Mouse (Mus musculus): Measurements from ENCODE around the gene Cadps.

Gene Cadps

DNA sequence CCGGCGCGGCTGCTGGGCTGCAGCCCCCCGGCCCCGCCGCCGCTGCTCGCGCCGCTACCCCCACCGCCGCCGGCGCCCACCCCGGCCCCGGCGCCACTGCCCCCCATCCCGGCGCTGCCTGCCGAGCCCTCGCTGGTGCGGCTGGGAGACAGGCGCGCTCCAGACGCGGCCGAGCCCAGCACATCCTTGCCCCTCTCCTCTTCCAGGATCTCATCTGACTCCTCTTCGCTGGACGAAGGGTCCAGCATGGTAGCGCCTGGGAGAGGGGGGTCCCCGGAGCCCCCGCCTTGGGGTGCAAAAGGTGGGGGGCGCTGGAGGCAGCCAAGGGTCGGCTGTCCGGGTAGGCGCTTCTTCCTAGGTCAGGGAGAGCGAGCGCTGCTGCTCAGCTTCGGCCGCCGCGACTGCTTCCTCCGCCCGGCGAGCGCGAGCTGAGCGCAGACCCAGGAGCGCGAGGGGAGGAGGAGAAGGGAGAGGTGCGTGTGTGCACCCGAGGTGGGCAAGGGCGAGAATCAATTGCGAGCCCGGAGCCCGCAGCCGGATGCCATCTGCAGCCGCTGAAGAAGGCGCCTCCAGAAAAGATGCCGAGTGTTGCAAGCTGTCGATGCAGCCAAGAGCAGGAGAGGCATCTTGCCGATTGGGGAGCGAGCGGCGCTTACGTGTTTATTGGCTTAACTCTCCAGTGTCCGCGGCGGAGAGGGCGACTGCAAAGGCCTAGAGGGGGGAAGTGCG lies at the start of gene Cadps:
TSS of gene Cadps (minus strand) at position 589 of the 729 bp plus-strand sequence.
- in situ Hi-C loops (cut with MboI; ENCODE audit: unreplicated experiment in 2 of 2) = no loop called here

DNA sequence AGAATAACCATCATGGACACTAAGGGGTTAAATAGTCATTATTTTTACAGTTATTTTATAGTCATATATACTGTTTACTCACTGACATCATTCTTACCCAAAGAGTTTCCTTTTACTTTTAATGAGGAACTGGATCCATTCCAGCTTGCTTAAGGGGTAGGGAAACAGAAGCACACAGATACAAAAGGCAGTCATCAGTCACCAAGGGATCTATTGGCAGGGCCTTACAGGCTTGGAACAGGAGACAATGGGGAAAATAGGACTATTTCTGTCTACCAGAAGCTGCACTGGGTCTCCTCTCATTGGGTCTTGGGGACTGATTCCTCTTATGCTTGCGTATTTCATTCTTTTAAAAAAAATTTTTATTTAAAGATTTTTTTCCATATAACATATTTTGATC lies 46.7 kb upstream of the Cadps start:
- in situ Hi-C loops (cut with MboI; ENCODE audit: unreplicated experiment in 2 of 2) = no loop called here

DNA sequence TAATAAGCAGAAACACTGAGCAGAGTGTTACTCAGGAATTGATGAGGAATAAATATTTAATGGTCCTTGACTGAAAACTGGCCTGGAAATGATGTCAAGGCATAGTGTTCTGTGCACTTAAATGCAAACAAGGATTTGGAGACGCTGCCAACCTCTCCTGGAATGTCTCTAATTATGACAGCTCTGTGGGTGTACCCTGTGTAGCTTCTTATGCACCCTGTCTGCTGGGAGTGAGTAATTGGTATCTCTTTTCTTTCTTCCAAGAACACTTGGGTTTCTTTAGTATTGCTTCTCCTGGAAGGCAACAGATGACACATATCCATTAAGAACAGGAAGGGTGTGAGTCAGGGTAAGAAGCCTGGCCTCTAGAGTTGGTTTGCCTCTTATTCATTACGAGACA lies 42.4 kb upstream of the Cadps start:
- in situ Hi-C loops (cut with MboI; ENCODE audit: unreplicated experiment in 2 of 2) = no loop called here

DNA sequence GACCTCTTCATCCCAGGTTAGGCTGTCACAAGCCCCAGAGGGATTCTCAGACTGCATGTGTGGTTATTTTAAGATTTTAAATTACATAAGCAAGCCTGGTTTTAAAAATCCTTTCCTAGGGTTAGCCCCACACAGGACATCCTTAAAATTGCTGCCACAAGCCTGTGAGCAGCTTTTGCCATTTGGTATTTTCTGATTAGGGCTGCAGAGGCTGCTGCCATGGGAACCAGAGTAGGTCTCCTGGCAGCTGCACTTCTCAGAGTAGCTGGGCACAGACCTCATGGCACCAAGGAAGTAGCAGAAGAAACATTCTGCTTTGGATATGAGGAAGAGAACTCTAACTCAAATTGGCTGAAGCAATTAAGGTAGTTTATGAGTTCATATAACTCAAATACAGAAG lies 21.0 kb upstream of the Cadps start:
- in situ Hi-C loops (cut with MboI; ENCODE audit: unreplicated experiment in 2 of 2) = no loop called here

DNA sequence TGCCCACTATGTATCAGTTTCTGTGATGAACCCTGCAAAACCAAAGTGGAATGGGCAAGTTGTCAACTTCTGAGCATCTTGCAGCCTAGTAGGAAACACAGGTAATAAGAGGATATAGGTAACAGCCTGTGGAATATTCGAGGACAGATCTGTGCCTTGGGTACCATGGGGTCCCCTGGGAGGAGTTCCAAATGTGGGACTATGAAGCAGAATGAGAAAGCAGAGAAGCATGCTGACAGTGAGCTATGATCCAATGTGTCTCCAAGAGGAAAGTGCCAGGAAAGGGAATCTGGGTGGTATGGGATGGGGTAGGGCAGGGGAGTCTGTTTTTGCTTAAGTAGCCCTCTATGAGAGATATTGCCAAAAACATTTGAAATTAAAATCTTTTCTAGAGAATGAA lies 16.6 kb upstream of the Cadps start:
- in situ Hi-C loops (cut with MboI; ENCODE audit: unreplicated experiment in 2 of 2) = no loop called here

DNA sequence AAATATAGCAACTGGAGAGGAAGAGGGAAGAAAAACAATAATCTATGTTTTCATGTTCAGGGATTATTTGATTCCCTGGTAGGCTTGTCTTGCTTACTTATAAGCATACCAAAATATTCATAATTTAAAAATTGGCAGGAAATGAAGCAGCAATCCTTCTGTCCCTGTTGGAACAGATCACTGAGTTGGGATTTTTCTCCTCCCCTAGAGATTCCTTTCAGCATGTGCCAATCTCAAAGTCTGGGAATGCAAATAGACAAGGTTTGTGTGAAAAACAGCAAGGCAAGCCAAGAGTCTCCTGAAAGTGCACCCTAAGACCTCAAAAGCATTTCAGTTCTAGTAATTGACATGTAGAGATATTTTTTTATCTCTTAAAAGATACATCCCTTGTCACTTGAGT lies 16.1 kb upstream of the Cadps start:
- in situ Hi-C loops (cut with MboI; ENCODE audit: unreplicated experiment in 2 of 2) = no loop called here

DNA sequence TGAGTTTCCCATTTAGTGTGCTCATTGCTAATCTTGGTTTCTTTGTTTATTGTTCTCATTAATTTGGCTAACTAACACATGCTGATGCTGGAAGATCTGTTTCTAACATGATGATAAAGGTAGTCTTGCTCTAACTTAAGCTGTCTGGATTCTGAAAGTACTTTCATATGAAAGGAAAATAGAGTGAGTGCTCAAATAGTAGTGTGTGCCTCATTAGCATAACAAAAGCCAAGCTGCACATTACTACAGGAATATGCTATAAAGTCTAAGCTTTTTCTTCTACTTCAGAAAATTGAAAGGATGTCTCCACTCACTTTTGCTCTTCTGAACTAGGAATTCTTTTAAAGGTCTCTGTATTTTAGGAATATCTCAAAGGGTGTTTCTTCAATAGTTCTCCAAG lies 15.4 kb upstream of the Cadps start:
- in situ Hi-C loops (cut with MboI; ENCODE audit: unreplicated experiment in 2 of 2) = no loop called here

DNA sequence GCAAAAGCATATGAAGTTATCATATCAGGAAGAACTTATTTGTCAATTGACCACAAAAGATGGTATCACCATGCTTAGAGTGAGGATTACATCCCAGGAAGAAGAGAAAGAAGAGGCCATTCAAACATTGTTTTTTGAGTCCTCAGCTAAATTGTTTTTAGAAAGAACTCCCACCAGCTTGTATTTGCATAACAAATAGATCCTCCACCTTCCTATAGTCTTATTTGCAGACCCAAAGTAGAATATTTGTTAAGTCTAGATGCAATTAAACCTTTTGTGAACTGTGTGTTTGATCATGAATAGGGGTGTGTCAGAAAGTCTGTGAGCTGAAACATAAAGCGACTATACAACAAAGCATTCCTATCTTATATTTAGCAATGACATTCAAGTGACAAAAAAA lies 15.0 kb upstream of the Cadps start:
- in situ Hi-C loops (cut with MboI; ENCODE audit: unreplicated experiment in 2 of 2) = no loop called here

DNA sequence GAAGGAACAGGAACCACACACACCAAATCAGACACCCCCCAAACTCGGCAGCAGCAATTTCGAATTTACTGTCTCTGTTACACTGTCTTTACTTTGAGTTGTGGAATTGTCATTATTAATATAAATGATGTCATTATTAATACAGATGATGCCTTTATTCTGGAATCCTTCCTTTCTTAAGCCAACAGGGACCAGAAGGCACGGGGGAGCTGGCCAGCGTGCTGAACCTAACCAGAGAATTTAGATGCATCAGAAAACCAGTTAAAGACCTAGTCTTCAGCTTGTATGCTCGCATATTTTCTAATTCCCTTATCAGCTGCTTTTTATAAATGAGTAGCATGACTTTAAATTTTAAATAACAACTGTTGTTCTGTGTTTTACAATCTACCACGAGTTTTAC lies 902 bp upstream of the Cadps start:
- in situ Hi-C loops (cut with MboI; ENCODE audit: unreplicated experiment in 2 of 2) = no loop called here

DNA sequence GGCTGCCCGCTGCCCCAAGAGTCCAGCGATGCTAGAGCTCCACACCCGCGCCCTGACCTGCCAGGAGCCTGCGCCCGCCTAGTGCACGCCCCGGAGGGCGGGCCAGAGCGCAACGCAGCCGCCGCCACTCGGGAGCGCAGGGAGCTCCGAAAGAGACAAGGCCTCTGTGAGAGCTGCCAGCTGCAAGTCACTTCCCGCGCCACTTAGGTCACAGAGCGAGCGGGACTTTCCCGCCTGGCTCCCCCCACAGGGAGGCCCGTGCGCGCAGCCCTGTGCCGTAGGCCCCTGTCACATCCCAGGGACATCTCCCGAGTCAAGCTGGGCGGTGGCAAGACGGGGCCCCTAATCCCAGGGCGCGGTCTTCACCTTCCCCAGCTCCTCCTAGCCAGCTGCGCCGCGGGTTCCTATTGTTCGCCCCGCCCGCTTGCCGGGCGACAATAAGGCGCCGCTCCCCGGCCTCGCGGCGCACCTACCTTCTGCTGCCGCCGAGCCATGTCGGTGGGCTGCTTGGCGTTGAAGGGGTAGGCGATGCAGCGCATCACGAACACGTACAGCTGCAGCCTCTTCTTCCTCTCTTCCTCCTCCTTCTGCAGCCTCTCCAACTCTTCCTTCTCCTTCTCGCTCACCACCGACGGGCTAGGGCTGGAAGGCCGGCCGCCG lies 918 bp downstream of the Cadps start:
- in situ Hi-C loops (cut with MboI; ENCODE audit: unreplicated experiment in 2 of 2) = no loop called here

DNA sequence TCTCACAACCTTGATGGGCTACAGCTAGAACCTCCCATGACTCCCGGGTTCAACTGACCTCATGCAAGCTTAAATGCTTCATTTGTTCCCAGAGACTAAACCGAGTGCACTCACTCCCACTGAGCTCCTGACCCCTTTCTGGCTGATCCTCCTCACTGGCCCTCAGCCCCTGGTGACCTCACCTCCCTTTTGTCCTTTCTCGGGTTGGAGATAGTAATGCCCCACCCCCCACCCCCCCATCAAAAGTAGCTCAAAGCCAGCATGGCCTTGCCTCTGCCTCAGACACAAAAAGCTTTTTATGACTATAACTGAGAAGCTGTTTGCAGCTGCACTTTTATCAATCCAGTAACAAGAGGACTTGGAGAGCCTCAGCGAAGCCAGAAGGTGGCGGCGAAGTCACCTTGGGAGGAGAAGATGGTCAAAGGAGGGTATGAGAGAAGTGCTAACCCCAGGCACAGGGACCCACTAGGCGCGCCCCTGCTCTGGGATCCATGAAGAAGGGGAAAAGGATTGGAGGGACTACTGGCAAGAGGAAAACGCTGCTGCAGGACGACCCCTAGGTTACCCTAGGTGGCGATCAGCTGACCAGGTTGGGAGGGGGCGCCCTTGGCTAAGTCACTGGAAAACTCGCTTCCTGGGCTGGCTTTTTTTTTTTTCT lies 1.6 kb downstream of the Cadps start:
- in situ Hi-C loops (cut with MboI; ENCODE audit: unreplicated experiment in 2 of 2) = no loop called here

DNA sequence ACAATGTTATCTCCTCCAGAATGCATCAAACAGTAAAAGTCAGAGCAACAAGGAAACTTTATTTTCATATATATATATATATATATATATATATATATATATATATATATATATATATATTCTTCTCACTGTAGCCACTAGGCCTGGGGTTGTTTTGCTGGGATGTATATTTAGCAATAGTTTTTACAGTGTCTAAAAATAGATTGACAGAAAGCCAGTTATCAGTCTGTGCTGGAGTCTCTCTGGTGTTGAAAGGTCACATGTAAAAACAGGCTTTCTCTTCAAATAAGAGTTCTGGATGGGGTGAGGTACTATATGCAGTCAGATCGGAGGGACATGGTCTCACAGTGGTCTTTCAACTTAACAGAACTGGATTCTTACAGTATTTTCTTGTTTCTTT lies 2.7 kb downstream of the Cadps start:
- in situ Hi-C loops (cut with MboI; ENCODE audit: unreplicated experiment in 2 of 2) = no loop called here

DNA sequence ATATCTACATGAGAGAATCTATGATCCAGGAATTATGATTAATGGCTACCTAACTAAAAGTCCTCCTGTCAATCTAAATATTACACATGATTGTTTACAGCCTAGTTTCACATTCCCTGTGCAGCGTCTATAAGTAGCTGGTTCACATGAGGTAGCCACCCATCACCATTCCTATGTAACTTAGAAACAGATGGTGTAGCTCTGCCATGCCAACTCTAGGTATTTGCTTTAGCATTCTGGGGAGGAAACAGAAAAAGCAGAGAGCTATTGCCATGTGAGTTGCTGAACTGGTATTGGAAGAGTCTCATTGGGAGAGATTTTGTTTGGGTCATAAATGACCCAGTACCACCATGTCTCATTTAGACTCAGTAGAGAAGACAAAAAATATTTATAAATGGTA lies 4.4 kb downstream of the Cadps start:
- in situ Hi-C loops (cut with MboI; ENCODE audit: unreplicated experiment in 2 of 2) = no loop called here

DNA sequence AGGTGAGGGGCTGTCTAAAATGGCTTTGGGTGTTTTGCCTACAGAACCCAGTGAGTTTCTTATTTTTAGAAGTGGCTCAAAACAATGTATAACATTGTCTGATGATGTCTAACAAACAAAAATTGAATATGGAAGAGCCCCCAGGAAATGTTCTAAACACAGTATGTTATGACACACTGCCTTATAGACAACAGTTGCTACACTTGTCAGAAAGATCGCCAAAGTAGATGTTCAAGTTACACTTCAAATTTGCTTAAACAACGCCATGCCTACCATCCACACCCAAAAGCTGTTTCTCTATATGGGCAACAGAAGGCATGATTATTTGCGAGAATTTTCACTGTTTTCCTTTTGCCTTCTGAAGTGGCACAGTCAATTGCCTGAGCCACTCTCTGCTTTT lies 10.8 kb downstream of the Cadps start:
- in situ Hi-C loops (cut with MboI; ENCODE audit: unreplicated experiment in 2 of 2) = no loop called here

DNA sequence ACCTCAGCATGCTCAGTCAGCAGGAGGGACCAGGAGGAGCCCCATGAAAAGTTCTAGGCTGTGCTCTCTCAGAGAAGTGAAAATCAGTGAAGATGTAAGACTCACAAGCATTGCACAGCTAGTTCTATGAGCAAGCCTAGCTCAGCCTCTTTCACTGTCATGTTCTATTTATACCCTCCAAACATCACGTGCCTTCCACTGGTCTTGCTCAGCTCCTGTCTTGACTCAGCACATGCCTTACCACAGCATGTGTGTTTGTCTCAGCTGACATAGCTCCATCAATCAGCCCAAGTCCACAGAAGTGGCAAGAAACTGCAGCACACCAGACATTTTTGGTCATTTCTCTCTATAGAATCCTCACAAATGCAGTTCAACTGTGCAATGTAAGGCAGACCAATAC lies 19.9 kb downstream of the Cadps start:
- in situ Hi-C loops (cut with MboI; ENCODE audit: unreplicated experiment in 2 of 2) = no loop called here

DNA sequence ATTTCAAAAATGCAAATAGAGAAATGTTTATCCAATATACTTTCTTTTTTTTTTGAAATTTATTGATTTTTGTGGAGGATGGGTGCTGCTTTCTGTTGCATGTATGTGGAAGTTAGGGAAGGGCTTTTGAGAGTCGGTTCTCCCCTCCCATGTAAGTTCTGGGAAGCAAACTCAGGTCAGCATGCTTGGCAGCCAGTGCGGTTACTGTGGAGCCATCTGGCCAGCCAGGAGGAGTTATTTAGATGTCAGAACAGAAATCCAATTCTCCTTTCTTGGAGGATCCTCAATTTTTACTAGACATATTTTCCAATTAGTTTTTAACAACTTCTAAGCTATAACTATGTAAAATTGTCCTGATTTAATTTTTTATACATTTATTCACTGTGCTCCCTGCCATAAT lies 21.8 kb downstream of the Cadps start:
- in situ Hi-C loops (cut with MboI; ENCODE audit: unreplicated experiment in 2 of 2) = no loop called here

DNA sequence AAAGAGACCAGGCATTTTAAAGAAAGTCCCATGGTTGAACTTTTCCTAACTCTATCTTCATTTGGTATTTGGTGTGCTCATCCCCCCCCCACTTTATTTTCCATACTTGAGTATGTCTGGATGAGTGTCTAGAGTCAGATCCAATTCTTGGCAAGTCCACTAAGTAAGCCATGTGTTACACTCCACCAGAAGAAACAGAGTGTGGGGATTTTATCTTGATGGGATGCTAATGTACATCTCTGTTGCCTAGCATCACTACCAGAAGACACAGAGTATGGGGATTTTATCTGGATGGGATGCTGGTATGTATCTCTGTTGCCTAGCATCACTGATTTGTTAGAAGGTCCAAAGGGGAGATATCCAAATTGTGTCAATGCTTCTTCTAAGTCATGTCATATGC lies 24.0 kb downstream of the Cadps start:
- in situ Hi-C loops (cut with MboI; ENCODE audit: unreplicated experiment in 2 of 2) = no loop called here

DNA sequence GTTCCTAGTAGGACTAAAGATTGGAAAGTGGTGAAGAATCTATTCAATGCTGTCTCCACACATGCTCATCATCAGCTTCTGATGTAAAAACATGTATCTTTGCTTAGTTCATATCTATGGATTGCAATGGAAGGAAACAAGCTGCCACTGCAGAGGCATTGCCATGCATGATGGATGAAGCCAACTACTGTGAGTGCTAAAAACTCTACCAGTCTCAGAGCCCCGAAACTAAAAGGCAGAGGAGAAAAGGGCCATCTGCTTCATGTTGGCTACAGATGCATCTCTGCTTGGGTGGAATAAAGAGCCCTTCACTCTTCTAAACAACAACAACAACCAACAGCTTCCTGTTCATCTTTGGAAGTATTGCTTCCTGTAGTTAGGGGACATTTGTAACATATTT lies 38.6 kb downstream of the Cadps start:
- in situ Hi-C loops (cut with MboI; ENCODE audit: unreplicated experiment in 2 of 2) = no loop called here

DNA sequence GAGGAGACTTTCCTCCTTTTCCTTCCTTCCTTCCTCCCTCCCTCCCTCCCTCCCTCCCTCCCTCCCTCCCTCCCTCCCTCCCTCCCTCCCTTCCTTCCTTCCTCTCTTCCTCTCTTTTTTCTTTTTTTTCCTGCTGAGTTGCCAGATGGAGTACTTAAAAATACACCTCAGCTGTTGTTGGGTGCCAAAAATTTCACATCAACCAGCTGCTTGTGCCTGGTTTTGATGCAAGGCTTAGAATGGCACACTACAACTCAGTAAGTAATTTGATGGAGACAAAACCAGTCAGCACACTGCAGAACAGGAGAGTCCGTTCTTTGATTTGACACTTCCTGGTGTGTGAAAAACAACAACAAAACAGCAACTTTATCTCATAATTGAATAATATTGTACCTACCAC lies 42.9 kb downstream of the Cadps start:
- in situ Hi-C loops (cut with MboI; ENCODE audit: unreplicated experiment in 2 of 2) = no loop called here

DNA sequence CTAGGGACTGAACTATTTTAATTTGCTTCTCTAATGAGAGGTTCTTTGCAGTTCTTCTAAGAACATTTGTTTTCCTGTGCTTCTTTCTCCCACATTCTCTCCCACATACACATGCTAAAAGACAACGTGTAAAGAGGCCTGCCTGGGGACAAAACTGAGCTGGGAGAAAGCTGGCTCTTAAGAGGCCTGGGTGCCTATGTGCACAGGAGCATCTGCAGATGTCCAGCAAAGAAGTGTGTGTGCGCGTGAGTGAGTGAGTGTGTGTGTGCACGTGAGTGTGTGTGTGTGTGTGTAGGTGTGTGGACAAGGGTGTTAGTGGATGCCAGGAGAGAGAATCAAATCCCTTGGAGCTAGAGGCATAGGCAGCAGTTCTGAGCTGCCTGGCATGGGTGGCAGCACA lies 44.9 kb downstream of the Cadps start:
- in situ Hi-C loops (cut with MboI; ENCODE audit: unreplicated experiment in 2 of 2) = no loop called here

DNA sequence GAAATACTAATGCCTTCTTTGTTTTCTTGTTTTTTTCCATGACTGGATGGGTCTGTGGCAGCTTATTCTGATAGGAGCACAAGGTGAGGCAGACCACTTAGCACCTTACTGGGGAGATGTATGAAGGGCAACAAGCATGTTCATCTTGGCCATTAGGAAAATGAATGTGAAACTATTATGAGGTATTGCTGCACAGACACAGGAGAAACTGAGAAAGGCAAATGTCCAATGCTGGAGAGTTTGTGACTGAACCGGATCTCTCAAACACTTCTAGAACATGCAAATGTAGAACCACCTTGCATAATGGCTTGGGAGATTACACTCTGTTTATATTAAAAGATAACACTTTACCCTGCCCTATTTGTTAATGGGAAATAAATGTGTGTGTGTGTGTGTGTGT lies 54.0 kb downstream of the Cadps start:
- in situ Hi-C loops (cut with MboI; ENCODE audit: unreplicated experiment in 2 of 2) = no loop called here

DNA sequence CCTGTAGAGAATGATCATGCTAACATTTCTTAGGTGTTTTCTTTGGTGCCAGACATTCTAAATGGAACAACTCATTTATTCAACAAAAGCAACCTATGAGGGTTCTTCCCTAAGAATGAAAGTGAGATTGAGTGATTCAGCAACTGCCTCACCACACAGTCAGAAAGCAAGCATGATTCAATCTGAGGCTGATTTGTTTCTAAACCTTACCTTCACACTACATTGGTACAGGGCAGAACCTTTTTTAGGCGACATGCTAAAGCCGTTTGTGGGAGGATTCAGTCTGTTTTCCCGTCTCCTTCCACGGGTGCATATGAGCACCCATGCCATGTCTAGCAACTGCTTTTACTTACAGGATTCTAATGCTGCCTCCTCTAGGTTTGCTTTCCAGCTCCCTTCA lies 69.6 kb downstream of the Cadps start:
- in situ Hi-C loops (cut with MboI; ENCODE audit: unreplicated experiment in 2 of 2) = no loop called here
